Mouse (Mus musculus) kidney, postnatal 14 days (tissue): ENCODE measurements around the gene Fus.
A peak's percentile ranks its signal among the peaks of the same experiment; 100 is the strongest.
"Not testable (repeated sequence)": the region's sequence is repeated elsewhere in the genome, so short reads cannot be mapped to it uniquely, and the experiment has no call there.

ENCODE experiments used
- DNase-seq: peaks from one replicate; pipeline ENCODE4 v3.0.0; 2022; ENCODE audit warnings: mixed read lengths

The Fus gene

GRCm38 (mm10) chr7:128006193-128006592 is 38.9 kb downstream of the Fus start:
- DNase-seq: no peak

GRCm38 (mm10) chr7:128009715-128010340 is 42.6 kb downstream of the Fus start:
- peak; percentile 33 for DNase-seq

- DNase-seq: no peak
Measured at GRCm38 (mm10) chr7:128012136-128012780, 45.0 kb downstream of the Fus start.

- no peak for DNase-seq
Measured at GRCm38 (mm10) chr7:128013116-128013515, 45.9 kb downstream of the Fus start.

- DNase-seq: not testable (repeated sequence)
Measured at GRCm38 (mm10) chr7:128016134-128016533, 48.9 kb downstream of the Fus start.

- no peak for DNase-seq
Measured at GRCm38 (mm10) chr7:128016650-128017049, 49.4 kb downstream of the Fus start.

GRCm38 (mm10) chr7:128018275-128018674 is 51.0 kb downstream of the Fus start:
- DNase-seq: no peak

GRCm38 (mm10) chr7:128019187-128019586 is 51.9 kb downstream of the Fus start:
- no peak for DNase-seq

GRCm38 (mm10) chr7:128022974-128023373 is 55.7 kb downstream of the Fus start:
- no peak for DNase-seq

GRCm38 (mm10) chr7:128023565-128023964 is 56.3 kb downstream of the Fus start:
- no peak for DNase-seq

GRCm38 (mm10) chr7:128024364-128024763 is 57.1 kb downstream of the Fus start:
- DNase-seq: no peak

- DNase-seq: no peak
Measured at GRCm38 (mm10) chr7:128024932-128025331, 57.7 kb downstream of the Fus start.

GRCm38 (mm10) chr7:128025381-128025780 is 58.1 kb downstream of the Fus start:
- DNase-seq: no peak

- peak; percentile 38 for DNase-seq
Measured at GRCm38 (mm10) chr7:128031403-128031976, 64.2 kb downstream of the Fus start.

- DNase-seq: no peak
Measured at GRCm38 (mm10) chr7:128032290-128032988, 65.2 kb downstream of the Fus start.

GRCm38 (mm10) chr7:128032989-128033293 is 65.7 kb downstream of the Fus start:
- DNase-seq: no peak

GRCm38 (mm10) chr7:128033616-128034015 is 66.4 kb downstream of the Fus start:
- DNase-seq: no peak
